Mouse (Mus musculus) hindbrain, postnatal 0 days (tissue): ENCODE measurements around the gene Erh. TPM values are rescaled to one million over a fixed set of nuclear protein-coding genes. Genes with fewer than 3 reads are reported as not detected.

Experiments
- ATAC-seq: fragments of 200-750 bp; cut with Nextera tagmentation; 2 replicates; pipeline ENCODE4 v1.8.0; 2017; ENCODE audit warnings: mild to moderate bottlenecking, moderate TSS enrichment, moderate library complexity
- DNase-seq: peaks from one replicate; pipeline ENCODE4 v3.0.0-alpha.2; 2015; ENCODE audit warnings: low spot score
- H3K27ac ChIP-seq: fragments of 300-500 bp; sonication (generic); 2 replicates; pipeline ENCODE4 v1.5.1; 2014; ENCODE audit warnings: mild to moderate bottlenecking
- H3K27me3 ChIP-seq: fragments of 300-500 bp; sonication (generic); 2 replicates; pipeline ENCODE4 v1.6.1; 2014; ENCODE audit warnings: low read length, mixed read lengths; ENCODE audit not compliant: insufficient read depth
- H3K36me3 ChIP-seq: fragments of 300-500 bp; sonication (generic); 2 replicates; pipeline ENCODE4 v1.6.1; 2014; ENCODE audit warnings: low read length, mixed read lengths; ENCODE audit not compliant: insufficient read depth
- H3K4me1 ChIP-seq: fragments of 300-500 bp; sonication (generic); 2 replicates; pipeline ENCODE4 v1.6.1; 2014; ENCODE audit warnings: antibody characterized with exemption, low read length, mixed read lengths; ENCODE audit not compliant: insufficient read depth
- H3K4me2 ChIP-seq: fragments of 300-500 bp; sonication (generic); 2 replicates; pipeline ENCODE4 v1.6.1; 2014; ENCODE audit warnings: low read depth, mild to moderate bottlenecking, low read length, moderate library complexity, mixed read lengths
- H3K4me3 ChIP-seq: fragments of 300-500 bp; sonication (generic); 2 replicates; pipeline ENCODE4 v1.5.1; 2014; ENCODE audit warnings: low read length
- H3K9ac ChIP-seq: fragments of 300-500 bp; sonication (generic); replicated peaks from 2 replicates; pipeline ENCODE4 v1.6.1; 2014; ENCODE audit warnings: mild to moderate bottlenecking, low read length, moderate library complexity, mixed read lengths
- H3K9me3 ChIP-seq: fragments of 300-500 bp; sonication (generic); 2 replicates; pipeline ENCODE4 v1.6.1; 2016; ENCODE audit warnings: low read length, mixed read lengths
- CTCF ChIP-seq: IDR thresholded peaks from 2 replicates; pipeline ENCODE4 v1.5.1; 2016; ENCODE audit warnings: antibody characterized with exemption, control low read depth, low read depth
- WGBS: fragments of 180-500 bp; shearing (Covaris S2); extraction: QIAGEN DNeasy Blood & Tissue Kit; methylation state at CpG from one replicate; pipeline ENCODE4 v1.1.7; 2014; 5-methylcytosine and 5-hydroxymethylcytosine counted together
- polyA plus RNA-seq: library from polyadenylated mRNA; unstranded; fragments of >200 nt; fragmentation: Nextera tagmentation; extraction: Ambion mirVana; gene quantifications from 2 replicates; pipeline ENCODE4 v1.2.1, GENCODE M21; 2015
- total RNA-seq: library from RNA; depleted of rRNA; stranded (reverse); fragments of >200 nt; gene quantifications from 2 replicates; pipeline ENCODE4 v1.2.3, GENCODE M21; 2014; rRNA removed

Gene Erh
- 62.1 and 95.6 TPM in 2 replicates for total RNA-seq
- 278 and 295 TPM in 2 replicates for polyA plus RNA-seq

- Histone ChIP-seq H3K4me2 (peak within 1 kb of the TSS; percentile 75), H3K9me3 (no peaks in the 10 kb centered on the region), H3K27ac (peak within 1 kb of the TSS; percentile 86), H3K27me3 (no peaks in the 10 kb centered on the region), H3K36me3 (peaks cover 15% of the 10 kb centered on the region), H3K4me3 (peak within 1 kb of the TSS; percentile 65), H3K4me1 (peaks cover 28% of the 10 kb centered on the region), H3K9ac (peak within 1 kb of the TSS; percentile 84)
- WGBS = under 1% methylated on average over 50 of the region's 50 CpGs
- DNase-seq (peak; percentile 97), ATAC-seq (peak; percentile 98)
- peak; percentile 56 for TF ChIP-seq CTCF
Measured at GRCm38 (mm10) chr12:80643693-80644505, at the start of gene Erh, which contains the start of gene Slc39a9. Gene Erh, minus strand, starts transcription at chr12:80644341. Gene Slc39a9, plus strand, starts transcription at chr12:80643883.

GRCm38 (mm10) chr12:80693700-80694099 lies 49.6 kb upstream of the Erh start:
- Histone ChIP-seq H3K4me3 (no peak overlapping the region), H3K9ac (no peak overlapping the region), H3K27ac (no peak overlapping the region), H3K4me1 (peaks cover 9% of the 10 kb centered on the region; the same call in 1 of the 2 replicates), H3K4me2 (no peak overlapping the region), H3K27me3 (peaks cover 19% of the 10 kb centered on the region; the same call in 1 of the 2 replicates), H3K9me3 (no peaks in the 10 kb centered on the region), H3K36me3 (no peaks in the 10 kb centered on the region)
- DNase-seq = no peak
- 61% methylated on average over 2 of the region's 2 CpGs for WGBS
- no peak for TF ChIP-seq CTCF
- no peak for ATAC-seq

GRCm38 (mm10) chr12:80692269-80692972 lies 48.3 kb upstream of the Erh start, which contains the start of gene Plekhd1:
Gene Plekhd1, plus strand, starts transcription at chr12:80692591.
- no peaks in the 10 kb centered on the region for H3K9me3 ChIP-seq
- WGBS = under 1% methylated on average over 47 of the region's 52 CpGs
- no peak for TF ChIP-seq CTCF
- peaks cover 14% of the 10 kb centered on the region; the same call in 1 of the 2 replicates for H3K4me1 ChIP-seq
- peak; percentile 63 for DNase-seq
- peak; percentile 73 for ATAC-seq
- H3K9ac ChIP-seq = peak within 1 kb of the TSS; percentile 38
- peak within 1 kb of the TSS; percentile 59 for H3K4me2 ChIP-seq
- H3K36me3 ChIP-seq = no peaks in the 10 kb centered on the region
- H3K27ac ChIP-seq = no peak within 1 kb of the TSS
- H3K27me3 ChIP-seq = peaks cover 19% of the 10 kb centered on the region; the same call in 1 of the 2 replicates
- peak within 1 kb of the TSS; percentile 41 for H3K4me3 ChIP-seq

GRCm38 (mm10) chr12:80691671-80692091 lies 47.5 kb upstream of the Erh start:
- Histone ChIP-seq H3K4me2 (peak overlapping the region; percentile 59), H3K4me1 (peaks cover 14% of the 10 kb centered on the region; the same call in 1 of the 2 replicates), H3K4me3 (peak overlapping the region; percentile 41; the same call in 1 of the 2 replicates), H3K9ac (no peak overlapping the region; the same call in 1 of the 2 replicates), H3K27me3 (peaks cover 19% of the 10 kb centered on the region; the same call in 1 of the 2 replicates), H3K27ac (no peak overlapping the region), H3K36me3 (no peaks in the 10 kb centered on the region), H3K9me3 (no peaks in the 10 kb centered on the region)
- WGBS = 18% methylated on average over 12 of the region's 12 CpGs
- no peak for TF ChIP-seq CTCF
- ATAC-seq (no peak), DNase-seq (no peak)

- ATAC-seq = no peak
Measured at GRCm38 (mm10) chr12:80689696-80690095, 45.6 kb upstream of the Erh start.

GRCm38 (mm10) chr12:80687788-80688211 lies 43.7 kb upstream of the Erh start:
- ATAC-seq = peak; percentile 48
- H3K4me1 ChIP-seq = peaks cover 11% of the 10 kb centered on the region; the same call in 1 of the 2 replicates
- no peaks in the 10 kb centered on the region for H3K36me3 ChIP-seq
- H3K9ac ChIP-seq = no peak overlapping the region
- H3K4me2 ChIP-seq = peak overlapping the region; percentile 27; the same call in 1 of the 2 replicates
- peak overlapping the region; percentile 32; the same call in 1 of the 2 replicates for H3K27ac ChIP-seq
- 38% methylated on average over 10 of the region's 10 CpGs for WGBS
- H3K27me3 ChIP-seq = peaks cover 13% of the 10 kb centered on the region; the same call in 1 of the 2 replicates
- no peak for TF ChIP-seq CTCF
- peak; percentile 83 for DNase-seq
- H3K4me3 ChIP-seq = no peak overlapping the region
- H3K9me3 ChIP-seq = no peaks in the 10 kb centered on the region

More at GRCm38 (mm10) chr12:80689696-80690095, 45.6 kb upstream of the Erh start:
- DNase-seq = no peak
- Histone ChIP-seq H3K4me3 (no peak overlapping the region), H3K27ac (no peak overlapping the region), H3K9ac (no peak overlapping the region), H3K9me3 (no peaks in the 10 kb centered on the region), H3K4me2 (no peak overlapping the region), H3K27me3 (peaks cover 19% of the 10 kb centered on the region; the same call in 1 of the 2 replicates), H3K4me1 (peaks cover 14% of the 10 kb centered on the region; the same call in 1 of the 2 replicates), H3K36me3 (no peaks in the 10 kb centered on the region)
- WGBS = 53% methylated on average over 5 of the region's 5 CpGs
- no peak for TF ChIP-seq CTCF
